ENCODE assay signal across 1 mouse cellular context in genomic region chr16:23109350-23110280, GRCm38 (mm10).
A peak's percentile ranks its signal among the peaks of the same experiment; 100 is the strongest.
TF ChIP-seq lines count a peak whose summit lies in the region.

No protein-coding gene starts in this region.

TF ChIP-seq in CH12.LX, 34 proteins besides CTCF, POLR2A, EP300 and RAD21 (continued from another document):
- TF ChIP-seq E2F4 (IDR thresholded peaks at IDR 0.05; ENCODE audit: insufficient replicate concordance, low read depth, low read length) (no peak), MAX (IDR thresholded peaks at IDR 0.05; ENCODE audit: low read length) (no peak), RCOR1 (conservative IDR thresholded peaks at IDR 0.05; ENCODE audit: low read depth, low read length) (no peak), CHD2 (IDR thresholded peaks at IDR 0.05; ENCODE audit: low read length) (no peak), KAT2A (IDR thresholded peaks at IDR 0.05; ENCODE audit: insufficient replicate concordance, low read length) (0 out of 2 replicates have a peak, but pooled peaks have one; percentile 36), MYC (IDR thresholded peaks at IDR 0.05; ENCODE audit: low read depth, low read length) (peak; percentile 49; the same call in 1 of the 2 replicates), BHLHE40 (IDR thresholded peaks at IDR 0.05; ENCODE audit: low read depth, low read length) (no peak), USF1 (IDR thresholded peaks at IDR 0.05; ENCODE audit: low read depth, low read length) (no peak), TCF12 (IDR thresholded peaks at IDR 0.05; ENCODE audit: low read depth, low read length) (no peak), MAZ (IDR thresholded peaks at IDR 0.05; ENCODE audit: low read depth, low read length) (no peak), CHD1 (IDR thresholded peaks at IDR 0.05; ENCODE audit: low read depth, low read length) (peak; percentile 93), SIN3A (IDR thresholded peaks at IDR 0.05; ENCODE audit: low read length) (peak; percentile 69), MAFK (IDR thresholded peaks at IDR 0.05; ENCODE audit: insufficient replicate concordance, low read length) (no peak), SMC3 (IDR thresholded peaks at IDR 0.05; ENCODE audit: low read depth, low read length) (no peak), UBTF (IDR thresholded peaks at IDR 0.05; ENCODE audit: low read depth, low read length) (no peak), ETS1 (conservative IDR thresholded peaks at IDR 0.05; ENCODE audit: low read depth, low read length) (no peak; the same call in 1 of the 2 replicates), POLR2AphosphoS2 (IDR thresholded peaks at IDR 0.05; ENCODE audit: low read depth, low read length) (peak; percentile 84), MEF2A (IDR thresholded peaks at IDR 0.05; ENCODE audit: borderline replicate concordance, low read depth, low read length) (no peak), ZKSCAN1 (IDR thresholded peaks at IDR 0.05; ENCODE audit: borderline replicate concordance, low read depth, low read length) (no peak), JUND (conservative IDR thresholded peaks at IDR 0.05; ENCODE audit: low read depth, low read length) (peak; percentile 10; the same call in 1 of the 2 replicates), ZMIZ1 (IDR thresholded peaks at IDR 0.05; ENCODE audit: low read depth, low read length) (peak; percentile 70; the same call in 1 of the 2 replicates), TBP (conservative IDR thresholded peaks at IDR 0.05; ENCODE audit: low read depth, low read length) (peak; percentile 50; the same call in 1 of the 2 replicates), GABPA (IDR thresholded peaks at IDR 0.05; ENCODE audit: insufficient replicate concordance, low read depth, low read length) (no peak), MXI1 (IDR thresholded peaks at IDR 0.05; ENCODE audit: low read depth, low read length) (no peak), HCFC1 (IDR thresholded peaks at IDR 0.05; ENCODE audit: low read depth, low read length) (no peak), USF2 (conservative IDR thresholded peaks at IDR 0.05; ENCODE audit: low read depth, low read length) (0 out of 2 replicates have a peak, but pooled peaks have one; percentile 19), IRF4 (IDR thresholded peaks at IDR 0.05; ENCODE audit: low read depth, low read length) (no peak), ELF1 (IDR thresholded peaks at IDR 0.05; ENCODE audit: low read depth, low read length) (no peak), NRF1 (IDR thresholded peaks at IDR 0.05; ENCODE audit: low read depth, low read length) (no peak)
